Mouse (Mus musculus) embryonic fibroblast, embryonic 13.5 days (primary cell): ENCODE results near the gene Cdk2.

ENCODE experiments used
- CTCF ChIP-seq: IDR thresholded peaks from 2 replicates; pipeline ENCODE4 v1.5.1; 2011; ENCODE audit warnings: mild to moderate bottlenecking, control low read depth, low read length, moderate library complexity, borderline replicate concordance; ENCODE audit not compliant: insufficient read depth
- POLR2A ChIP-seq: IDR thresholded peaks from 2 replicates; pipeline ENCODE4 v1.6.1; 2011; ENCODE audit warnings: low read depth, mild to moderate bottlenecking, control low read depth, low read length, moderate library complexity

- TF ChIP-seq POLR2A (peak; percentile 60; the same call in 1 of the 2 replicates), CTCF (no peak)
These were observed 39.0 kb upstream of the Cdk2 start for GRCm38 (mm10) chr10:128743791-128744191.
